Mouse (Mus musculus) spleen, adult 2 months (tissue): ENCODE data around the gene 1110008L16Rik.

Source experiments
- CTCF ChIP-seq: fragments of 200-500 bp; IDR thresholded peaks from 2 replicates; pipeline ENCODE4 v1.5.1; 2011; ENCODE audit warnings: mild to moderate bottlenecking, inconsistent platforms; ENCODE audit not compliant: insufficient read depth, insufficient read length, insufficient replicate concordance; ENCODE audit errors: extremely low read depth
- POLR2A ChIP-seq: fragments of 200-500 bp; IDR thresholded peaks from 2 replicates; pipeline ENCODE4 v1.6.1; 2011; ENCODE audit warnings: low read depth, low read length, inconsistent platforms

GRCm38 (mm10) chr12:55354904-55355303 is 55.5 kb downstream of the 1110008L16Rik start:
- TF ChIP-seq POLR2A (no peak), CTCF (no peak)
